Mouse (Mus musculus) urinary bladder, postnatal 25 days (tissue): Measurements from ENCODE around the gene Mitf.

ENCODE experiments used
- DNase-seq: peaks from one replicate; pipeline ENCODE4 v3.0.0; 2022; ENCODE audit warnings: low spot score

Gene Mitf

DNA sequence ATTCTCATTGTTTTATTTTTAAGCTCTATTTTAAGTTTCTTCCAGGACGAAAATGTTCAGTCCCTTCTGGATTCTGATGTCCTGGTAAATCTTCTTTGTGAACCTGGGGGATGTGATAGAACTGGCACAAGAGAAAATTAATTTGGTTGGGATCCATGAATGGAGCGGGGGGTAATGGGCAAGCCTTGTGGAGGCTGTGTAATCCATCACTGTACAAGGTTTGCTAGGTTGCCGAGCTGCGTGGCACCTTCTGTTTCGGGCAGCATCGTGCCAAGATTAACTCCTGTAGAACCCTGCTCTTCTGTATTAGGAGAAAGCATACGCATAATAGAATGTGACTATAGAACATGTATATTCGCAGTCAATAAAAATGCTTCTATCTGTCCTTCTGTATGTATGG, 76.1 kb downstream of the Mitf start:
- no peak for DNase-seq

DNA sequence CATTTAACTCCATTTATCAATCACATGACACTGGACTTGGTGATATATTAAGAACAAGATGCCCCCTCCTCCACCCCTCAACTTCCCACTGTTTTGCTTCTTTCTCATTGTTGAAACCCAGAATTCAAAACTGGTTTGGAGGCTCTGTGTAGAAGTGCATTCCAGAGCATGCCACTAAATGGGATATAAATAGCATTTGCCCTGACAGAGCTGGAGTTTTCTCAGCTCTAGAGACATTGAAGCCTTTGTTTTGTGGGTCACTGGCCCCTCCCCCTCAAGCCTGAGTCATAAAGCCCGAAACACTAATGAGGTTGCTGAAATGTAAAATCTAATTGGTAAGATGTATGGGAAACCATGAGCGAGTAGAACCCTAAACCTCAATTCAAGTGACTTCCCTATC, 76.6 kb downstream of the Mitf start:
- DNase-seq = no peak

DNA sequence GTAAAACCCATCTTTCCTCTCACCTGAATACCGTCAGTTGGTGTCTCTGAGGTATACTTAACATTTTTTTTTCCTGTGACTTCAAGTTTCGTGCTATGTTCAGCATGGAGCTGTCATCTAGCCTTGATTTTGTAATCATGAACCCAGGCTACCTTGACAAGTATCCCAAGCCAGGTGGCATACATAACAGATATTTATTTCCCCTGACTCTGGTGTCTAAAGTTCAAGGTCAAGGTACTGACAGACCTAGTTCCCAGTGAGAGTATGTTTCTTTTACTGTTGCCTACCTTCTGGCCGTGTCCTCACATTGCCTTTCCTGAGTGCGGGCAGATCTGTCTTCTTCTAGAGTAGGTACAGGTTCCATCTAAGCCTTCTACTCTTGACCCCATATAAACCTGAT, 78.1 kb downstream of the Mitf start:
- no peak for DNase-seq

DNA sequence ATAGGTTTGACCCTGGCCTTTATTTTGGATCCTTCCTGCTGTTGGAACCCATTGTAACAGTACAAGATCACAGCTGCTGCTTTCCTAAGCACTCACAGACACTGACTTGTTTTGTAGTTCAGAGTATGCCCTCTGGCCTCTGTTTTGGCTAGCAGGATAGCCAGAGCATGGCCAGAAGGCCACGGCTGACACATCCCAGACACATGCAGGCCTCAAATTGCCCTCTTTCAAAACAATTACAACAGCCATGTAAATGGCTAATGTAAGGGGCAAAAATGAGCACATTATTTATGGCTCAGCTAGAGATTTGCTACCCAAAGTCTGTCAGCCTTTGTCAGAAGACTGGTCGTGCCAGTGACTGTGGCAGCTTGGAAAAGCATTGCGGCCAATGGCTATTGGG, 78.8 kb downstream of the Mitf start:
- no peak for DNase-seq

DNA sequence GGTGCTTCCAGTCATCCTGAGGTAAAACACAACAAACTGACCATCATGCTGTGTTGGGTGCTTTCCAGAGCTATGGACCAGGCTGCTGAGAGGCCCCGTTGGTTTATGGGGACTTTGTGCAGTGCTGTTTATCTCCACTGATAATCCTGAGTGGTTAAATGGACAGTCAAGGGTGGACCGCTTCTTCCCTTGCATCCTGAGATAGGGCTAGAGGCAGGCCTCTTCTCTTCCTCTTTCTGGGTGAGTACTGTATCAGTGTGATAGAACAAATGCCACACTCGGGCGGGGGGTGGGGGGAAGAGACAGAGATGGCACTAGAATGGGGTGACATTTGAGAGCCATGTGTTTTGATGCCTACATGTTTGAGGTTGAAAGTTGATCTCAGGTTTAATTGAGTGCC, 81.0 kb downstream of the Mitf start:
- no peak for DNase-seq

DNA sequence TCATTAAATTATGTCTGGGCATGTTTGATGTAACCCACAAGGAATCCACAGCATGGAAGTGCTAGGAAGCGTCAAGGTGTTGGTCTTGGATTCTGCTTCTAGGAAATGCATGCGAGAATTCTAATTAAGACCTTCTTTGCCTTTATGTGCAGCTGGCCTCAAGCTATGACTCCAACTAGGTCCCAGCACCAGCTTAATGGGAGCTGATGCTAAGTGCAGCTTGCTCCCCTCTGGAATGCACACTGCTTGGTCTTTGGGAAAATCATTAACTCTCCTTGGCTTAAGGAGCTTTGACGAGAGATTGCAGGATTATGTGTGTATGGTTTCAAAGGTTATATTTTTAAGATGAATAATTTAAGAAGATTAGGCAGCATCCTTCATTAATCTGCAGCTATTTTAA, 81.7 kb downstream of the Mitf start:
- no peak for DNase-seq

DNA sequence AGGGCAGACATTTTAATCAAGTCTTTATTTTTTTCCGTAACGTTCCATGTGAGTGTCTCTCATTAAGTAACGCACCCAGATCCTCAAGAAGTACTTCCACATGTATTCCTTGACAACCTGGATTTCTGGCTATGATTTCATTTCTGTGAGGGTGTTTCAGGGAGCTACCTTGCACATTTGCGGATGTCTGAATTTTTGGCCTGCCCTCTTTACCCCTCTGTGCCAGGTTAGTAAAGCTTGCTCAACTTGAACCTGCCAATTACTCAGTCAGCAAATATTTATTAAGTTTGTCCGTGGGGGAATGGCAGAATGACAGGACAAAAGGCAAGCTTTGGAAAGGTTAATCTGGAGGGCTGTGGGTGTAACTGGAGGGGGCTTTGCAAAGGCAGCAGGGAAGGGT, 86.7 kb downstream of the Mitf start:
- DNase-seq = no peak

DNA sequence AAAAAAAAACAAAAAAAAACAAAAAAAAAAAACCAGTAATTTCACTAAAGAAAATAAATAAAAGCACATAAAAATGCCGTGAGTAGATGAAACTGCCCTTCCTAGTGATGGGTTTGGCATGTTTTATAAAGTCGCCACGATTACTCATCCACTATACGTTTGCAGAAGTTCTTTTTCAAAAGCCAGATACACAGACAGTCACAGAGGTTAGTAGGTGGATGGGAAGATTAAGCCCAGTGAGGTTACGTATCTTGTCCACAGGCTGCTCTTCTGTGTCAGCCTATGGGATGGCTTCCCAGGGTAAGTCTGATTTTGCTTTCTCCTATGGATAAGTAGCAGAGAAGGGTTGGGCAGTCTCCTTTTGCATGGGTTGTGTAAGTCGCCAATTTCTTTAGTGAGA, 90.3 kb downstream of the Mitf start:
- DNase-seq = no peak

DNA sequence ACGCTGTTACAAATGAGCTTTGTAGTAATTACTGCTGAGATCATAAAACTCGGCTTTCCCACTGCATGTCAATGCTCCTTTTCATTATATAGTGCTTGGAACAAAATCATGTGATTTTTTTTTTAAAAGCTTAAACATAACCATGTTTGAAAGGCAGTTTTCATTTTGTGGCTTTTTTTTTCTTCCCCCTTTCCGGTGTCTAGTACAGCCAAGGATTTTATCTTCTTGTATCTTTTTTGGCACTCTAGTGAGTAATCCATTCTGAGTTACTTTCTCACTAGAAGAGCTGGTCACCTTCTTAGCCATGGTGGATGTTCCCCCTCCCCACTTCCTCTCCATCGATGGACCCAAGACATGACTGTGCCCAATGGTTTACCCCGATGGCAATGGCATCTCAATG, 91.2 kb downstream of the Mitf start:
- DNase-seq = no peak

DNA sequence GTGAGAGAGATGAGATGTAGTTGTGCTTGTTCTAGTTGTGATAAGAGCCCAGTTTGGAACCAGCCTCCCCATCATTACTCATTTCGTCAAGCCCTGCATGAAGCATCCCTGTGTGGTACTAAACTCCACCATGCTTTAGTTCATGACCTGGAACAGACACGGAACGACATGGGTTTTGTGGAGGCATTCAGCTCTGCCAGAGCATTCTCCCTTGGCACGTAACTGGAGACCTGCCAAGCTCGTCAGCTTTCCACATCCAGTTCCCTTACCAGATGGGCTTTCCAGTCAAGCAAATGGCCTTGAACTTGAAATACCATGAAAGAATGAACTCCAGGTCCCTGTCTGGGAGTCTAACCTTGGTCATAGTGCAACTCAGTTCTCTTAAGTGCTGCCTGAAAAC, 94.7 kb downstream of the Mitf start:
- no peak for DNase-seq

DNA sequence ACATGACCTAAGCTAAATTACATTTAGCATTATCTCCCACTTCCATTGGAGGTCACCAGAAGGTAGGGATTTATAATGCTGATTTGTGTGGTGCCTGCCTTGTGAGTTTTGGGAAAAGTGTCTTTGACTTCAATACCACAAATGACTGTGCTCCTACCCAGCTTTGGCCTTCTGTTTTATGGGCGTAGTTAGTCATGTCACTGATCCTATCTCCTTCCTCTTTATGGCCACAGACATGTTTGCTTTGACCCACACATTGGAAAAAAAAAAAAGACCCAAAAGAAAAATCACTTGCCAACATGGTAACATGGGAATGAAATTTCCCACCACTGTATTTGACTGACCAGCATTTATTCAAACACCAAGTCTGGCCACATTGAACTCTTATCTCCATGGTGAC, 95.4 kb downstream of the Mitf start:
- no peak for DNase-seq

DNA sequence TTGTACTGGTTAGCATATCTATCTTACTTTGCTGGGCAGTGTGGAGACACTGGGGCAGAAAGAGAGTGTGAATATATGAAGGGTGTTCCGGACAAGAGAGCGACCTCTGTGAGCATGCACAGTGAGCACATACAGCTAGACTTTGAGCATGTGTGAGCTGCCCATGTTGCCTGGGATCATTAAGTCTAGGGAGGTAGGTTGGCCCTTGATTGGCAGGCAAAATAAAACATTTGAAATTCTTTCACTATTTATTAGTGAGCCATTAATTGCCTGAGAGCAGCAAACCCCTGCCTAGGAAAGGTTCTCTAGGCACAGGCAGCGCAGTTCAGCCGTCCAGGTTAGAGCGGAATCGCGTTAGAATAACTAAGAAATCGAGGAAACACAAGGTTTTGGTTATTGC, 107.9 kb downstream of the Mitf start:
- DNase-seq = no peak

DNA sequence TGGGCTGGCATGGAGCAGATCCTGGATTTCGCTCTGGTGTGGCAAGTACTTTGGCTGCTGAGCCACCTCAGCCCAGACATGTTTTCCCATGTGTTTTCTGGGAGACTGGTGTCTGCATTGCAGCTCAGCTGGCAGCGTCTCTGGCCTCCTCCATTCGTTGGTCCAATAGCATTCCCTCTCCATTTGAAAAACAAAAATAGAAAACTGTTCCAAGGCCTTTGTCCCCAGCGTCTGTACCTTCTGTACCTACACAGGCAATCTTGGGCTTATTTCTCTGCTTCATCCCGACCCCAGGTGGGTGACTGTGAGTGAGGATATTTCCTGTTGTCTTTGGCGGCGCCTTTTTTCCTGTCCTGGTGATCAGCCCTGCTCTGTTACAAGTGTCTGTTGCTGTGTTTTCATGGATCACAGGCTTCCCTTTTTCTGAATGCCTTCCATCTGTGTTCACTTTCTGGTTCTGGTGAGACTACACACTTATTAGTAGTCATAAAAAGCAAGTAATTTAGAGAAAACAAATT, 109.6 kb downstream of the Mitf start:
- no peak for DNase-seq

DNA sequence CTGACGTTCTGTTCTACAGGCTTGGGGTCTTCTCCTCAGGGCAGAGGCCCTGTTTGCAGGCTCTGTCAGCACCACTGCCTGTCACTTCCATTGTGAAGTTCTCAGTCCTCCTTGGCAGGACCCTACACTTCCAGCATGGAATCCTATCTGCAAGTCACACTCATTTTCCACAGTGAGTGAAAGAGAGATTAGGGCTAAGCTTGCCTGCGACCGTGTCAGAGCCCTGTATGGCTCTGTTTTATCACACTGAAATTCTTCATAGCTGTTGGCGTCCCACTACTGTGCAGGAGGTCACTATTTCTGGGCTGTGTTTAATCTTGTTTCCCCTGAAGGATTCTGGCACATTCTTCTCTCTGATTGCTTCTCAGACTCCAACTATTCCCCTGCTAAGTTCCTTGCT, 111.2 kb downstream of the Mitf start:
- no peak for DNase-seq

DNA sequence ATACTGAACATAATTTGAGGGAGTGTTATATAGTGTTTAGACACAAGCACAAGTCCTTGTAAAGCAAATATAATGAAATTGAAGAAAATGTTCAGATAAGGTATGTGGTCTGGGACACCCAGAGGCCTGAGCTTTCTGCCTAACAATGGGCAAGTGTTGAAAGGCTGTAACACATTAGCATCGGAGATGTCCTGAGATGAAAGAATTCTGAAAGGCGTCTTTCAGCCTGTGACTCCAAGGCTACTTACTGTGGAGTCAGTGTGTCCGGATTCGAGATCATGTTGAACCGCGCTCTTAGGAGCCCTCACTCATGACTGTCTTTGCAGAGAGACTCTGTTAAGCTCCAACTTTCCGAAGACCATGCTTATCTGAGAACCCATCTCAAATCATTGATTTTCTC, 111.6 kb downstream of the Mitf start:
- DNase-seq = no peak

DNA sequence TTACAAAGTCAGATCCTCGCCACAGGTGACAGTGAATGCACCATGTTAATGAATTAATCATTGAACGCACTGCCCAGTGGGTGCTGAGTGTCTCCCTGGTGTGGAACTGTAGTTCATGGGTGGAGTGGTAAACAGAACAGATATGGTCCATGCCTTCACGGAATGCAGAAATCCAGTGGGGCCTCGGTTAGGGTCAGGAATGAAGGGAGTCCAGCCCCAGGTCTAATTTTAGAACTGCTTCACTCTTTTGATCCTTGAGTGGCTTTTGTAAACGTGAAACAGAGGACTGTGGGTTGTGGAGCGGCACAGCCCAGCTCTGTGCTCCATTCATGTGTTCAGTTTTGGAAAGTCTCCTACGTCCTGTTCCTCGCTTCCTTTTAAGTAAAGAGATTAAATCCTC, 112.4 kb downstream of the Mitf start:
- DNase-seq = no peak

DNA sequence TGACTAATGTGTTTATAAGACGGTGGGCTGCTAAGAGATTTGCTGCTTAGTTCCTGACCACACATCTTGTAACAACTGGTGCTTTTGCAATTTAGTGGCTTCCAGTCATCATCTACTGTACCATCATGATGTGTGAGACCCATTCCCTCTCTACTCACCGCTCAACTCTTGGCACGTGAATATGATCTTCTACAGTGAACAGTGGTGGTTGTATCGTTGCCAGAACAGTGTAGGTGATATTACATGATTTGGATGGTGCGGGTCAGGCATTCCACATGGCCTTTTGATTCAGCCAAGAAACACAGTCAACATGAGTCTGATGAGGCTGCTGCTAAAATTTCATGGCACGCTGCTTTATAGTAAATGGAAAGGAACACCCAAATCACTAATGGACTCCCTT, 114.7 kb downstream of the Mitf start:
- DNase-seq = no peak

DNA sequence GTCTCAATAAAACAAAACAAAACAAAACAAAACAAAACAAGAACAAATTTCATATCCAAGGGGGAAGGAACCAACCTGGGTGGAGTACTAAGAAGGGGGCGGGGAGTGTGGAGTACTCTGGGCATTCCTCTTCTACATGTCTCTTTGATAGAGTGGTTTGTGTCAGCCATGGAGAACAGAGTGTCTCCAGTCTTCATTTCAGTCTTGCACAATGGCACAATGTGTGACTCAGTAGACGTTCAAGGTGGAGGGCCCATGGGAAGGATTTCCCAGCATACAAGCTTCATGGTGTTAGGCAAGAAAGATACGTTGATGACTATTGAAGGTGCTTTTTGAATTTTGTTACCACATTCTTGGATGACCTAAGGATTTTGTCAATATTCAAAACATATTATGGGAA, 117.4 kb downstream of the Mitf start:
- no peak for DNase-seq

DNA sequence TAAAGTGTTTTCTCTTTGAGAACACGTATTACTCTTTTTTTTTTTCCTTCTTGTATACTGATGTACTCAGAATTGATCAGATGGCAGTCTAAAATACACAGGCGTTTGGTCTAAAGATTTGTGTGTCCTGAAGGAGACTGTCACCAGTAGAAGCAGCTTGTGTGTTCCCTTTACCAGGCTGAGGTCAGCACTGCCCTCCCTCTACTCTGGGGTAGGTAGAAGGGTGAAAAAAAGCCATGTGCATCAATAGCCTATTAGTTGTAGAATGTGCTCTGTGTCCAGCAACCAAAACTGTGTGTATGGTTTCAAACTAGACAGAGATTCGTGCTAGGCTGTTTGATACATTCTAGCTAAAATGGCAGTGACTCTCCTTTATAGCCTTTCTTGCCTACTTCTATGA, 122.2 kb downstream of the Mitf start:
- DNase-seq = no peak

DNA sequence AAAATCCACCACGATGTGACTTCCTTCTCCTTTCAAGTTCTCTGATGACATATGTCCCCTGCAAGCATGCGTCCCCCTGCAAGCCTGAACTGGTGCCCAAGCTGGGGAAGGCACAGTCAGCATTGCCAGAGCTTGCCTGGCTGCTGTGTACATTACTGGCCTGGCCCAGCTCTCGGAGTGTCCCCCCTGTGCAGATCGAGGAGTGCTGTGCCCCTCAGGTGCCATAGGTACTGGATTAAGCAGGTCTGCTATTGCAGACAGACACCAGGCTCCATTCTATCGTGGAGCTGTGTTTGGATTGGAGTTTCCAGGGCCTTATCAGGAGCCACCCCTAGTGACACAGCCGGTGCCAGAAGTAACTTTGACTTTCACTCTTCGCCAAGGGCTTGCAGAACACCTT, 122.6 kb downstream of the Mitf start:
- peak; percentile 7 for DNase-seq

DNA sequence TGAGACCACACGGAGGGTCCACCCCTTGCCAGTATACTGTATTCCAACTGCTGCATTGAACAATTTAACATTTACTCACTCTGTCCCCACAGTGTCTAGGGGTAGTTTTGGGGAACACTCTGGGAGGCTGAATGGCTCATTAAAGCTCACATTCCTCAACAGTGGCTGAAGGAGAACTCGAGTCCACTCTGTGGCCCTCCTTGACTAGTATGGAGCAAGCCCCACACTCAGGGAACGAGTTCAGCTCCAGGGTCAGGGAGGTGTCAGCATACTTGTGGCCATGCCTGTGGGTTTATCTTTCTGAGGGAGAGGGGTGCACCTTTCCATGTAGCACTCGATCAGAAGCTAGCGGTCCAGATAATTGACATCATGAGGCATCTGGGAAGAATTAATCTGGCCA, 130.3 kb downstream of the Mitf start:
- no peak for DNase-seq

DNA sequence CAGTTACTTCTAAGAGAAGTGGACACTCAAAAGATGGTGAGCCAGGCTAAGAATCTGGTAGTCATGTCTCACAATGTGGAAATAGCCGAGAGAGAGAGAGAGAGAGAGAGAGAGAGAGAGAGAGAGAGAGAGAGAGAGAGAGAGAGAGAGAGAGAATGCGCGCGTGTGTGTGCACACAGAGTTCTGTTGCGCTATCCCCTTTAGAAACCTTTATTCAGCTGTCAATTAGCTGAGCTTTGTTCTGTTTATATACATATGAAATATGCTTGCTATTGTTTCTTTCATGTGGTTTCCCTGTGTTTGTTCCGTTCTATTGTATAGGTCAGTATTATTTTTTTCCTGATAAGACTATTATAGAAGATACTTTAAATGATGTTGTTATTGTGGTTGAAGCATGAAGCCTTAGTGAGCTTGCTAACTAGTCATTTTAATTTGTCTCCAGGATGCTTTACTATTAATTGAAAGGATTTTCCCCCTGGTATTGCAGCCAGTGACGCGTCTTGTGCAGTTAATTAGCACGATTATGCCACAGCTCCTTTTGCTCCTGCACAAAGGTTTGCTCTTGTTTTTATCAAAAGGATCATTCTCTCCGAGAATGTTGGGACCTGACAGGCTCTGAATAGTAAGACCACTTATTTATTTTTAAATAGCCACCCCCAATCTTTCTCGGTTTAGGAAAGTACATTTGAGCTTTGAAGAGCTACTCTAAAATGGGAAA, 131.2 kb downstream of the Mitf start:
- DNase-seq = no peak

DNA sequence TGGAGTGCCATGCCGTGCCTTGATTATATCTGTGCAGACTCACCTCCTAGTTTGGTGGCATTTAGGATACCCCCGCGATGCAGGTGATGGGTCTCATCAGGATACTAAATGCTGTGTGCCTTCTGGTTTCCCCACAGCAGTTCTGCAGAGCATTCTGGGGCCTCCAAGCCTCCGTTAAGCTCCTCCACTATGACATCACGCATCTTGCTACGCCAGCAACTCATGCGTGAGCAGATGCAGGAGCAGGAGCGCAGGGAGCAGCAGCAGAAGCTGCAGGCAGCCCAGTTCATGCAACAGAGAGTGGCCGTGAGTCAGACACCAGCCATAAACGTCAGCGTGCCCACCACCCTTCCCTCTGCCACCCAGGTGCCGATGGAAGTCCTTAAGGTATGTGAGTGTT, 134.1 kb downstream of the Mitf start:
- DNase-seq = no peak

DNA sequence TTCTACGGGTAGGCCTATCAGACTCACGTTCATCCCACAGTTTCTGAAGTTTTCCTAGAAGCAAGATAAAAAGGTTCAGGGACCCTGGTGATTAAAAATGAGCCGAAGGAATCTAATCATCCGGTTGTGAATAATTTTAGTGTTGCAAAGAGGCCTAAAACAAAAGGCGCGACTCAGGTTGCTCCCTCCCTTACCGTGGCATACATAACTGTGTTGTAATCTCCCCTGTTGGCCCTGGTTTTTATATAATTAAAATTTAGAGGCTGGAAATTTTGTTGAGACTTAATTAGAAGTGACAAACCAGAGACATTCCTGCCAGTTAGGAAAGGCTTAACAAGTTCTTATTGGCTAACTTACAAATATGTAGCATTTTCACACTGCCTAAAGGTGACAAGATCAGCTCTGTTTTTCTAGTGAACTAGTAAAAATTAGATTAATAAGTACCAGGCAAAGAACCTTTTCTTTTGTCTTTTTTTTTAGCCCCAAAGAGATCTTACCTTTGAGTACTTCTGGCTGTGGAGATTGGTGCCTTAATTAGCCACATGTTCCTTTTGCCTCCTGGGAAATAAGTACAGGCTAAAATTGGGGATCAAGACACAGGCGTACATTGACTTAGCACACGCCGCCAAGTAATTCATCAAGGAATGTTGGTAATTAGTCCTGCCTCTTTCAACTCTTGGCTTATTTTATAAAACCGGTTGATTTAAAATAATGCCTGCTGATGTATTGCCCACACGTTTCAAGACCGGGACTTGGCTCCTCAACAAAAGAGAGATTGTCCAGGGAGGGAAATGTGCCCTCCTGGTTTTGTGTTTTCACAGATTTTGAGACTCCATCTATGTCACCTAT, 143.4 kb downstream of the Mitf start:
- DNase-seq = no peak
